35 mouse cellular contexts compared by ENCODE assay signal in the genomic region with DNA sequence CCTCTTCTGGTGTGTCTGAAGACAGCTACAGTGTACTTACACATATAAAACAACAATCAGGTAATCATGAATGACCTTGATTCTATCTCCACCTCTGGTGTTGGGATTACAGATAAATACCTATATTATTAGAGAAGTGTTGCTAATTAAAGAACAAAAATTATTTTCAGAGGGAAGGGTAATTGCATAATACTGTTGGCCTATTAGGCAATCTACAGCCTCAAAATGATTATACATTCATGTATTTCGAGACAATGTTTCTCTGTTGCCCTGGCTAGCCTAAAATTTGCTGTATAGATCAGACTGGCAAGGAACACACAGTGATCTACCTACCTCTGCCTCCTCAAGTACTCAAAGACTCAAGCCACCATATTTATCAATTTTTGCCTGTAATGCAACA.
"Had no signal": no experiment of that assay in that cellular context is flagged by ENCODE, and none has a peak within 500 bp of the region (broad histone marks: within the 10 kb centered on the region; RNA-seq: fewer than 3 reads in every experiment).

No protein-coding gene starts in this region.

- H3K4me1 ChIP-seq: hindbrain, embryonic 10.5 days; hindbrain, embryonic 12.5 days; hindbrain, embryonic 15.5 days; intestine, embryonic 15.5 days had no signal

- H3K27ac ChIP-seq: heart, embryonic 10.5 days; heart, embryonic 13.5 days; heart, embryonic 15.5 days; hindbrain, embryonic 10.5 days; hindbrain, embryonic 12.5 days; hindbrain, embryonic 13.5 days; hindbrain, embryonic 14.5 days; hindbrain, embryonic 15.5 days; hindbrain, postnatal 0 days; intestine, embryonic 15.5 days; kidney, embryonic 15.5 days; kidney, postnatal 0 days had no signal

- H3K9me3 ChIP-seq: heart, embryonic 10.5 days; heart, embryonic 12.5 days; heart, embryonic 13.5 days; heart, embryonic 15.5 days; hindbrain, embryonic 10.5 days; hindbrain, embryonic 12.5 days; hindbrain, embryonic 13.5 days; hindbrain, embryonic 15.5 days; intestine, embryonic 15.5 days; kidney, embryonic 15.5 days had no signal

- DNase-seq: heart, postnatal 10 days; heart, postnatal 14 days; heart, postnatal 36 days; heart, postnatal 4 days; kidney, adult 11 months; kidney, adult 18-20 months; kidney, adult 2 months; kidney, adult 8-10 months; kidney, adult 9 months; kidney, postnatal 10 days; kidney, postnatal 14 days; kidney, postnatal 25 days; kidney, postnatal 36 days; kidney, postnatal 4 days; layer of hippocampus, adult 9-11 months; layer of hippocampus, postnatal 36 days had no signal

- H3K27me3 ChIP-seq: heart, embryonic 12.5 days; heart, embryonic 13.5 days; heart, embryonic 15.5 days; hindbrain, embryonic 12.5 days; hindbrain, embryonic 13.5 days; hindbrain, embryonic 15.5 days; intestine, embryonic 15.5 days; kidney, embryonic 15.5 days had no signal

- H3K4me2 ChIP-seq: heart, embryonic 12.5 days; heart, embryonic 13.5 days; heart, embryonic 15.5 days; hindbrain, embryonic 12.5 days; hindbrain, embryonic 13.5 days; hindbrain, embryonic 14.5 days; hindbrain, embryonic 15.5 days; intestine, embryonic 15.5 days; kidney, embryonic 15.5 days had no signal

- ATAC-seq: hindbrain, embryonic 16.5 days; hindbrain, postnatal 0 days; inflammation-experienced regulatory T-cells, adult 6 months; intestine, embryonic 15.5 days; intestine, embryonic 16.5 days; intestine, postnatal 0 days had no signal

- H3K9ac ChIP-seq: heart, embryonic 12.5 days; heart, embryonic 13.5 days; heart, embryonic 15.5 days; hindbrain, embryonic 12.5 days; hindbrain, embryonic 13.5 days; hindbrain, embryonic 14.5 days; hindbrain, embryonic 15.5 days; intestine, embryonic 15.5 days; kidney, embryonic 15.5 days had no signal

- H3K4me3 ChIP-seq: heart, embryonic 10.5 days; heart, embryonic 12.5 days; heart, embryonic 13.5 days; heart, embryonic 15.5 days; hindbrain, embryonic 10.5 days; hindbrain, embryonic 12.5 days; hindbrain, embryonic 13.5 days; hindbrain, embryonic 15.5 days; intestine, embryonic 15.5 days; kidney, embryonic 15.5 days; layer of hippocampus, adult 2 months; left cerebral cortex, adult 2 months had no signal
